Mouse (Mus musculus) MEL (cell line): ENCODE measurements around the gene Armc7. TPM values are rescaled to one million over a fixed set of nuclear protein-coding genes. Genes with fewer than 3 reads are reported as not detected.
"Not testable (repeated sequence)": the region's sequence is repeated elsewhere in the genome, so short reads cannot be mapped to it uniquely, and the experiment has no call there.

ENCODE experiments used
- DNase-seq: peaks from one replicate; pipeline ENCODE4 v3.0.0; 2011; ENCODE audit warnings: low read depth, low spot score
- H3K27ac ChIP-seq: 2 replicates; pipeline ENCODE4 v1.5.1; 2012; ENCODE audit warnings: low read depth, mild to moderate bottlenecking, control low read depth, low read length, moderate library complexity; ENCODE audit not compliant: control insufficient read depth
- H3K27me3 ChIP-seq, 2 experiments: fragments of 150-350 bp in 1 of 2; sonication (generic) in 1 of 2; 2 replicates each; pipeline ENCODE4 v1.6.1; 2012; ENCODE audit warnings: low read length in 2 of 2, mild to moderate bottlenecking in 2 of 2, improper control_type of control experiment in 1 of 2, moderate library complexity in 1 of 2; ENCODE audit not compliant: insufficient read depth in 2 of 2, control insufficient read depth in 1 of 2
- H3K36me3 ChIP-seq, 2 experiments: 2 replicates each; pipeline ENCODE4 v1.6.1; 2012 to 2014; ENCODE audit warnings: low read length in 2 of 2, improper control_type of control experiment in 1 of 2, inconsistent platforms in 1 of 2, mild to moderate bottlenecking in 1 of 2; ENCODE audit not compliant: insufficient read depth in 2 of 2, control insufficient read depth in 1 of 2
- H3K4me1 ChIP-seq, 2 experiments: fragments of 150-350 bp in 1 of 2; sonication (generic) in 1 of 2; 2 replicates each; pipeline ENCODE4 v1.6.1; 2012; ENCODE audit warnings: low read length in 2 of 2, improper control_type of control experiment in 1 of 2, mild to moderate bottlenecking in 1 of 2; ENCODE audit not compliant: insufficient read depth in 2 of 2, control insufficient read depth in 1 of 2
- H3K4me3 ChIP-seq, 2 experiments: fragments of 150-350 bp in 1 of 2; sonication (generic) in 1 of 2; 2 replicates each; pipeline ENCODE4 v1.5.1; 2012; ENCODE audit warnings: low read depth in 2 of 2, low read length in 2 of 2, mild to moderate bottlenecking in 2 of 2, moderate library complexity in 2 of 2, control low read depth in 1 of 2, improper control_type of control experiment in 1 of 2; ENCODE audit not compliant: control insufficient read depth in 1 of 2, insufficient read depth in 1 of 2
- H3K79me2 ChIP-seq: 2 replicates; pipeline ENCODE4 v1.6.1; 2012; ENCODE audit warnings: mild to moderate bottlenecking, low read length, moderate library complexity; ENCODE audit not compliant: control insufficient read depth, poor library complexity, insufficient read depth
- H3K9ac ChIP-seq: 2 replicates; pipeline ENCODE4 v1.6.1; 2012; ENCODE audit warnings: low read depth, mild to moderate bottlenecking, control low read depth, low read length, moderate library complexity; ENCODE audit not compliant: control insufficient read depth, poor library complexity, severe bottlenecking
- H3K9me3 ChIP-seq: fragments of 150-350 bp; sonication (generic); replicated peaks from 2 replicates; pipeline ENCODE4 v1.6.1; 2012; ENCODE audit warnings: mild to moderate bottlenecking, low read length, improper control_type of control experiment, moderate library complexity; ENCODE audit not compliant: insufficient read depth
- EP300 ChIP-seq, 2 experiments: IDR thresholded peaks; 2 replicates each; pipeline ENCODE4 v1.6.1; 2011; ENCODE audit warnings: improper control_type of control experiment in 2 of 2, low read length in 2 of 2, low read depth in 1 of 2, mild to moderate bottlenecking in 1 of 2
- GABPA ChIP-seq: IDR thresholded peaks from 2 replicates; pipeline ENCODE4 v1.6.1; 2012; ENCODE audit warnings: low read depth, mild to moderate bottlenecking, inconsistent platforms, low read length, improper control_type of control experiment, moderate library complexity
- GATA1 ChIP-seq: IDR thresholded peaks from 2 replicates; pipeline ENCODE4 v1.6.1; 2011; ENCODE audit warnings: low read depth, low read length, improper control_type of control experiment
- KAT2A ChIP-seq: conservative IDR thresholded peaks from 2 replicates; pipeline ENCODE4 v1.6.1; 2012; ENCODE audit warnings: low read depth, low read length, improper control_type of control experiment, inconsistent platforms
- MAX ChIP-seq: IDR thresholded peaks from 2 replicates; pipeline ENCODE4 v1.6.1; 2011; ENCODE audit warnings: low read length, improper control_type of control experiment
- MEF2A ChIP-seq: IDR thresholded peaks from 2 replicates; pipeline ENCODE4 v1.6.1; 2014; ENCODE audit warnings: low read depth, mild to moderate bottlenecking, inconsistent platforms, low read length, improper control_type of control experiment; ENCODE audit not compliant: poor library complexity, insufficient replicate concordance, severe bottlenecking; ENCODE audit errors: extremely low read depth
- MYB ChIP-seq: IDR thresholded peaks from 2 replicates; pipeline ENCODE4 v1.6.1; 2011; ENCODE audit warnings: mild to moderate bottlenecking, low read depth, low read length, improper control_type of control experiment
- MYC ChIP-seq: IDR thresholded peaks from 2 replicates; pipeline ENCODE4 v1.6.1; 2011; ENCODE audit warnings: low read depth, mild to moderate bottlenecking, low read length, improper control_type of control experiment, moderate library complexity
- NELFE ChIP-seq: IDR thresholded peaks from 2 replicates; pipeline ENCODE4 v1.6.1; 2011; ENCODE audit warnings: low read depth, low read length, improper control_type of control experiment
- NRF1 ChIP-seq: IDR thresholded peaks from 2 replicates; pipeline ENCODE4 v1.6.1; 2014; ENCODE audit warnings: low read depth, mild to moderate bottlenecking, inconsistent platforms, low read length, improper control_type of control experiment, moderate library complexity; ENCODE audit not compliant: poor library complexity, insufficient read depth, severe bottlenecking
- RCOR1 ChIP-seq: IDR thresholded peaks from 2 replicates; pipeline ENCODE4 v1.6.1; 2012; ENCODE audit warnings: low read depth, mild to moderate bottlenecking, inconsistent platforms, low read length, improper control_type of control experiment
- SIN3A ChIP-seq: IDR thresholded peaks from 2 replicates; pipeline ENCODE4 v1.6.1; 2012; ENCODE audit warnings: low read length, improper control_type of control experiment, inconsistent platforms
- SMC3 ChIP-seq: IDR thresholded peaks from 2 replicates; pipeline ENCODE4 v1.6.1; 2011; ENCODE audit warnings: low read depth, low read length, improper control_type of control experiment
- TBP ChIP-seq: IDR thresholded peaks from 2 replicates; pipeline ENCODE4 v1.8.0; 2011; ENCODE audit warnings: low read depth, low read length, improper control_type of control experiment
- TCF12 ChIP-seq: IDR thresholded peaks from 2 replicates; pipeline ENCODE4 v1.6.1; 2014; ENCODE audit warnings: low read depth, mild to moderate bottlenecking, inconsistent platforms, low read length, improper control_type of control experiment, moderate library complexity
- UBTF ChIP-seq: IDR thresholded peaks from 2 replicates; pipeline ENCODE4 v1.6.1; 2012; ENCODE audit warnings: low read depth, mild to moderate bottlenecking, inconsistent platforms, low read length, improper control_type of control experiment, moderate library complexity, borderline replicate concordance; ENCODE audit not compliant: insufficient read depth
- USF2 ChIP-seq, 2 experiments: IDR thresholded peaks; 2 replicates each; pipeline ENCODE4 v1.6.1; 2011 to 2012; ENCODE audit warnings: improper control_type of control experiment in 2 of 2, low read length in 2 of 2, borderline replicate concordance in 1 of 2, inconsistent platforms in 1 of 2, low read depth in 1 of 2, mild to moderate bottlenecking in 1 of 2; ENCODE audit not compliant: insufficient read depth in 1 of 2
- polyA plus RNA-seq, 2 experiments: library from polyadenylated mRNA; stranded (reverse) in 1 of 2; unstranded in 1 of 2; fragments of >175 nt in 1 of 2; fragments of >200 nt in 1 of 2; gene quantifications; 2 replicates each; pipeline versions ENCODE4 v1.2.1 to v1.2.4; 2012; ENCODE audit warnings: low replicate concordance in 2 of 2, low read depth in 1 of 2; ENCODE audit not compliant: insufficient read length in 2 of 2, insufficient read depth in 1 of 2, missing spikeins in 1 of 2
- total RNA-seq: library from RNA; depleted of rRNA; stranded (reverse); fragments of 300-350 nt; gene quantifications from 2 replicates; pipeline ENCODE4 v1.2.3, GENCODE M21; 2012

Armc7 gene
- total and polyA plus RNA-seq, 3 experiments, result 9.1 to 13.1 TPM; not detected in 1

DNA sequence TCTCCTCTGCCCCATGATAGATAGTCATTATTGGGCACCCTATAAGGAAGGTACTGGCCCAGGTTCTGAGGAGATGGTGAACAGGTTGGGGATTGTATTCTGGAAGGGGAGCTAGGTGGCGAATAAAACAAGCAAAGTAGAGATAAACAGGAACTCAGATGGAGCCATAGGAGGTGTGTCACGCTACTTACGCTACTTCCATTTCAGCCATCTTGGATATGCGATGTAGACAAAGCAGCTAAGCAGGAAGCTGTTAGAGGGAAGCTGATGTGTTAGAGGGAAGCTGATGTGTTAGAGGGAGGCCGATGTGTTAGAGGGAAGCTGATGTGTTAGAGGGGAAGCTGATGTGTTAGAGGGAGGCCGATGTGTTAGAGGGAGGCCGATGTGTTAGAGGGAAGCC is 1.9 kb downstream of the Armc7 start:
- not testable (repeated sequence) for H3K9me3 ChIP-seq, H3K27me3 ChIP-seq, H3K79me2 ChIP-seq
- DNase-seq, result peak; percentile 84
- Histone ChIP-seq H3K27ac (peak overlapping the region; percentile 62), H3K36me3 (peaks cover 2 to 37% of the 10 kb centered on the region in 2 experiments; a peak in 3 of 4 replicates), H3K9ac (peak overlapping the region; percentile 24; the same call in 1 of the 2 replicates), H3K4me1 (peaks cover 15 to 46% of the 10 kb centered on the region in 2 experiments), H3K4me3 (peak overlapping the region; percentile 90 to 100)
- 0 out of 2 replicates have a peak, but pooled peaks have one; percentile 21 for TF ChIP-seq MAX

DNA sequence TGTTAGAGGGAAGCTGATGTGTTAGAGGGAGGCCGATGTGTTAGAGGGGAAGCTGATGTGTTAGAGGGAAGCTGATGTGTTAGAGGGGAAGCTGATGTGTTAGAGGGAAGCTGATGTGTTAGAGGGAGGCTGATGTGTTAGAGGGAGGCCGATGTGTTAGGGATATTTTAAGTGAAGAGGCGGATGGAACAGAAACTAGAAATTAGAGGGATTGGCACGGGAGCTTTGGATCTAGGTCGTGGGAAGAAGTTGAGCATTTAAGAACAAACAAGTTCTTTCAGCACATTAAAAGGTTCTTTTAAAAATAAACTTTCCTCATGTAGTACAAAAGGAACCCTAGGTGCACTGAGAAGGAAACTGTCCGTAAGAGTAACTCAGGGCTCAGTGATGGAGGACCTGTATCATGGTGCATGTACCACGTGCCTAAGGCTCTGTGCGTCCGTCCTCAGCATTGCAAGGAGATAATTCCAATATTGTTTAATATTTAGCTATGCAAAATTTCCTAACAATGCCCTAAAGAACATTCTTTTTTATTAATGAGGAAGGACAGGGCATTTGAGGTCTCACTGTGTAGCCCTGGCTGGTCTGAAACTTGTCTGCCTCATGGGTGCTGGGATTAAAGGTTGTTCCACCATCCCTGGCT is 3.0 kb downstream of the Armc7 start:
- Histone ChIP-seq H3K4me1 (peaks cover 15 to 39% of the 10 kb centered on the region in 2 experiments), H3K36me3 (peaks cover 2 to 33% of the 10 kb centered on the region in 2 experiments; a peak in 3 of 4 replicates), H3K27me3 (no peaks in the 10 kb centered on the region), H3K4me3 (peak overlapping the region in 1 of 2 experiments; percentile 4; a peak in 1 of 4 replicates), H3K79me2 (peaks cover 5% of the 10 kb centered on the region), H3K9ac (no peak overlapping the region), H3K9me3 (no peaks in the 10 kb centered on the region), H3K27ac (no peak overlapping the region)
- no peak for DNase-seq
- TF ChIP-seq RCOR1 (no peak), SIN3A (0 out of 2 replicates have a peak, but pooled peaks have one; percentile 30)

DNA sequence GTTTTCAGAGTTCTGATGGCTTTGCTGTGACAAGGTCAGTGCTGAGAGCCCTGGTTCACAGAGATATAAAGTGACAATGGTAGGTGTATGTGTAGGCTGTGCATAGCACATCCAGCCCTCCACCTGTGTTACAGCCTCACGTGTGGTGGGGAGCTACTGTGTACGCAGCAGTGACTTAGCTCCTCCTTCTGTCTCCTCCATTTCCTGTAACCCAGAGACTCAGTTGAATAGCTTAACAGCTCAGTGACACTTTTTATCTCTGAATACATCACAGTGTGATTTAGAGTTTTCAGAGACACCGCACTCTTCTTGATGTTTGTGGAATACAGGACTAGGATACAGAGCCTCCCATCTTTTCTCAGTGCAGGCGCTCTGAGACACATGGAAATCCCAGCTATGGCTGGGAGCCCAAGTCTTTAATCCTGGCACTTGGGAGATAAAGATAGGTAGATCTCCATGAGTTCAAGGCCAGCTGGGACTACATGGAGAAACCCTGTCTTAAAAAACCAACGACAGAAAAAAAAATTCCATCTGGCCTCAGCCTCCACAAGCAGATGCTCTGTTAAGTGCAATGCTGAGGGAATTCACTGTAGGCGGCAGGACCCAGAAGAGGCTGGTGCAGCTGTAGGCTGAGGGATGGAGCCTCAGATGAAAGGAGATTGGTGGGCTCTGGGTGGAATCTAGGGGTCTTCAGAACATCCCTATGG is 6.2 kb downstream of the Armc7 start:
- no peak for DNase-seq
- Histone ChIP-seq H3K27ac (no peak overlapping the region), H3K36me3 (peaks cover 2 to 20% of the 10 kb centered on the region in 2 experiments; a peak in 3 of 4 replicates), H3K9ac (no peak overlapping the region), H3K27me3 (no peaks in the 10 kb centered on the region), H3K4me3 (no peak overlapping the region), H3K79me2 (no peaks in the 10 kb centered on the region; the same call in 1 of the 2 replicates)
- no peak for TF ChIP-seq RCOR1
- TF ChIP-seq GATA1, result no peak
- no peak for TF ChIP-seq KAT2A
- TF ChIP-seq, all 39 proteins: peak for 0
- no peaks in the 10 kb centered on the region for H3K9me3 ChIP-seq
- peaks cover 9 to 19% of the 10 kb centered on the region in 2 experiments for H3K4me1 ChIP-seq

DNA sequence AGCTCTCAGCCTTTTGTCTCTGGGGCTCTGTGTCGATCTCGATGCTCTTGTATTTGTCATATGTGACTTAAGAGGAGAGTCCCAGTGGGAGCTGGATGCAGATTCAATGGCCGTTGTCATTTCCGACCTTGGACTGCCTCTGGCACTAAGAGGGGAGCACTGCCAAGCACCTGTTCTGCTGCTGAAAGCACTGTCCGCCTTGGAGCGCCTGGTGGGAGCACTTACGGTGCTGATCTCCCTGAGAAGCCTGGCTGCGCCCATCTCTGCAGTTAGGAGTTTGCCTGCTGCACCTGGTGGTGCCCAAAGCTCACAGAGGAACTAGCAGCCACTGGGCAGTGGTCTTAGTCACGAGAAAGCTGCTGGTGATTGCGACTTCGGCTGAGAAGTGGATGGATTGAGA is 7.8 kb downstream of the Armc7 start:
- H3K9ac ChIP-seq, result no peak overlapping the region
- no peak overlapping the region for H3K27ac ChIP-seq
- peaks cover 2 to 15% of the 10 kb centered on the region in 2 experiments; a peak in 3 of 4 replicates for H3K36me3 ChIP-seq
- H3K4me3 ChIP-seq, result no peak overlapping the region
- H3K9me3 ChIP-seq, result no peaks in the 10 kb centered on the region
- no peaks in the 10 kb centered on the region; the same call in 1 of the 2 replicates for H3K79me2 ChIP-seq
- H3K4me1 ChIP-seq, result peaks cover 7 to 8% of the 10 kb centered on the region in 2 experiments
- DNase-seq, result no peak
- H3K27me3 ChIP-seq, result no peaks in the 10 kb centered on the region
- TF ChIP-seq UBTF (no peak), MYB (no peak), NELFE (no peak), SIN3A (no peak), EP300 (IDR thresholded peaks at IDR 0.05; ENCODE audit: low read depth in 1 of 2, low read length in 2 of 2) (no peak), TBP (no peak), TCF12 (no peak), MYC (no peak), NRF1 (no peak), USF2 (IDR thresholded peaks at IDR 0.05; ENCODE audit: borderline replicate concordance in 1 of 2, insufficient read depth in 1 of 2, low read depth in 1 of 2, low read length in 2 of 2) (no peak), SMC3 (no peak), GABPA (no peak), MEF2A (no peak)
